Mouse (Mus musculus) macrophage (primary cell): ENCODE data around the gene Arid4a. TPM values are rescaled to one million over a fixed set of nuclear protein-coding genes. Genes with fewer than 3 reads are reported as not detected.
A peak's percentile ranks its signal among the peaks of the same experiment; 100 is the strongest.
"Not testable (repeated sequence)": the region's sequence is repeated elsewhere in the genome, so short reads cannot be mapped to it uniquely, and the experiment has no call there.

Source experiments
- H3K27ac ChIP-seq: fragments of 350-480 bp; formaldehyde crosslinking; 2 replicates; pipeline ENCODE4 v1.9.0; 2021
- H3K36me3 ChIP-seq: fragments of 350-480 bp; formaldehyde crosslinking; 2 replicates; pipeline ENCODE4 v1.9.0; 2021; ENCODE audit errors: inconsistent target
- H3K4me3 ChIP-seq: fragments of 350-480 bp; formaldehyde crosslinking; 2 replicates; pipeline ENCODE4 v1.9.0; 2021; ENCODE audit errors: inconsistent target
- H3K79me2 ChIP-seq: fragments of 350-480 bp; formaldehyde crosslinking; 2 replicates; pipeline ENCODE4 v1.9.0; 2021; ENCODE audit errors: inconsistent target
- WGBS: methylation state at CpG from one replicate; pipeline ENCODE4 v1.1.7; 2026; ENCODE audit warnings: inconsistent platforms; ENCODE audit not compliant: missing documents; 5-methylcytosine and 5-hydroxymethylcytosine counted together
- polyA plus RNA-seq: library from polyadenylated mRNA; stranded (reverse); fragments of 250-400 nt; gene quantifications from 3 replicates; pipeline ENCODE4 v1.2.4, GENCODE M21; 2018; ENCODE audit warnings: inconsistent platforms

Arid4a gene
- polyA plus RNA-seq, 1 experiment from 2014 or later: 50.5 TPM

GRCm38 (mm10) chr12:70999423-70999903 is 16.3 kb upstream of the Arid4a start:
- peak overlapping the region; percentile 86 for H3K27ac ChIP-seq
- H3K4me3 ChIP-seq: no peak overlapping the region; the same call in 1 of the 2 replicates
- 0% methylated on average over 5 of the region's 5 CpGs for WGBS

GRCm38 (mm10) chr12:71000344-71000743 is 15.4 kb upstream of the Arid4a start:
- whole genome bisulfite sequencing: 33% methylated on average over 1 of the region's 1 CpGs
- H3K27ac ChIP-seq: peak overlapping the region; percentile 86

More at GRCm38 (mm10) chr12:70999423-70999903, 16.3 kb upstream of the Arid4a start:
- Histone ChIP-seq H3K36me3 (peaks cover 17% of the 10 kb centered on the region; the same call in 1 of the 2 replicates), H3K79me2 (peaks cover 32% of the 10 kb centered on the region)

GRCm38 (mm10) chr12:71001456-71001855 is 14.3 kb upstream of the Arid4a start:
- peaks cover 26% of the 10 kb centered on the region for H3K36me3 ChIP-seq
- H3K4me3 ChIP-seq: no peak overlapping the region
- peak overlapping the region; percentile 86; the same call in 1 of the 2 replicates for H3K27ac ChIP-seq
- peaks cover 27% of the 10 kb centered on the region for H3K79me2 ChIP-seq
- WGBS: 82% methylated on average over 6 of the region's 6 CpGs

More at GRCm38 (mm10) chr12:71000344-71000743, 15.4 kb upstream of the Arid4a start:
- H3K79me2 ChIP-seq: peaks cover 26% of the 10 kb centered on the region
- H3K4me3 ChIP-seq: no peak overlapping the region
- H3K36me3 ChIP-seq: peaks cover 19% of the 10 kb centered on the region

- Histone ChIP-seq H3K79me2 (peaks cover 34% of the 10 kb centered on the region), H3K27ac (peak overlapping the region; percentile 2; the same call in 1 of the 2 replicates), H3K4me3 (no peak overlapping the region), H3K36me3 (peaks cover 24% of the 10 kb centered on the region)
- WGBS: 73% methylated on average over 5 of the region's 6 CpGs
Measured at GRCm38 (mm10) chr12:71003760-71004426, 11.9 kb upstream of the Arid4a start.

- Histone ChIP-seq H3K79me2 (peaks cover 57% of the 10 kb centered on the region), H3K4me3 (no peak overlapping the region), H3K27ac (peak overlapping the region; percentile 14), H3K36me3 (peaks cover 39% of the 10 kb centered on the region)
- WGBS: 37% methylated on average over 6 of the region's 6 CpGs
Measured at GRCm38 (mm10) chr12:71006141-71006540, 9.6 kb upstream of the Arid4a start.

- Histone ChIP-seq H3K27ac (peak overlapping the region; percentile 14), H3K79me2 (peaks cover 64% of the 10 kb centered on the region), H3K36me3 (peaks cover 44% of the 10 kb centered on the region), H3K4me3 (no peak overlapping the region)
- 48% methylated on average over 7 of the region's 7 CpGs for WGBS
Measured at GRCm38 (mm10) chr12:71006901-71007300, 8.9 kb upstream of the Arid4a start.

GRCm38 (mm10) chr12:71009769-71010168 is 6.0 kb upstream of the Arid4a start:
- peaks cover 41% of the 10 kb centered on the region for H3K36me3 ChIP-seq
- H3K79me2 ChIP-seq: peaks cover 93% of the 10 kb centered on the region

GRCm38 (mm10) chr12:71014845-71015362 is 886 bp upstream of the Arid4a start:
- H3K36me3 ChIP-seq: peaks cover 24% of the 10 kb centered on the region

More at GRCm38 (mm10) chr12:71009769-71010168, 6.0 kb upstream of the Arid4a start:
- H3K4me3 ChIP-seq: no peak overlapping the region
- no peak overlapping the region for H3K27ac ChIP-seq
- 77% methylated on average over 4 of the region's 4 CpGs for WGBS

GRCm38 (mm10) chr12:71016211-71016502 is 367 bp downstream of the Arid4a start:
- 1% methylated on average over 33 of the region's 33 CpGs for WGBS
- peaks cover 83% of the 10 kb centered on the region for H3K79me2 ChIP-seq
- peak overlapping the region; percentile 23 for H3K4me3 ChIP-seq
- H3K36me3 ChIP-seq: peaks cover 31% of the 10 kb centered on the region
- H3K27ac ChIP-seq: no peak overlapping the region

More at GRCm38 (mm10) chr12:71014845-71015362, 886 bp upstream of the Arid4a start:
- WGBS: 3% methylated on average over 31 of the region's 32 CpGs
- peak overlapping the region; percentile 73 for H3K27ac ChIP-seq
- peaks cover 83% of the 10 kb centered on the region for H3K79me2 ChIP-seq
- peak overlapping the region; percentile 89 for H3K4me3 ChIP-seq

GRCm38 (mm10) chr12:71016503-71017241 is 882 bp downstream of the Arid4a start:
- Histone ChIP-seq H3K4me3 (peak overlapping the region; percentile 72), H3K27ac (peak overlapping the region; percentile 68), H3K36me3 (peaks cover 34% of the 10 kb centered on the region), H3K79me2 (peaks cover 83% of the 10 kb centered on the region)
- under 1% methylated on average over 39 of the region's 82 CpGs for WGBS

GRCm38 (mm10) chr12:71017242-71017571 is 1.4 kb downstream of the Arid4a start:
- Histone ChIP-seq H3K79me2 (peaks cover 83% of the 10 kb centered on the region), H3K27ac (peak overlapping the region; percentile 68), H3K36me3 (peaks cover 34% of the 10 kb centered on the region), H3K4me3 (peak overlapping the region; percentile 72)
- WGBS: 6% methylated on average over 5 of the region's 5 CpGs

- Histone ChIP-seq H3K79me2 (peaks cover 83% of the 10 kb centered on the region), H3K4me3 (peak overlapping the region; percentile 72), H3K27ac (peak overlapping the region; percentile 68), H3K36me3 (peaks cover 36% of the 10 kb centered on the region)
- 32% methylated on average over 10 of the region's 10 CpGs for WGBS
Measured at GRCm38 (mm10) chr12:71017827-71018226, 2.0 kb downstream of the Arid4a start.

- no peak overlapping the region for H3K27ac ChIP-seq
- WGBS: 90% methylated on average over 8 of the region's 8 CpGs
- H3K4me3 ChIP-seq: no peak overlapping the region
- peaks cover 83% of the 10 kb centered on the region for H3K79me2 ChIP-seq
- H3K36me3 ChIP-seq: peaks cover 50% of the 10 kb centered on the region
Measured at GRCm38 (mm10) chr12:71019211-71019610, 3.4 kb downstream of the Arid4a start.

- peaks cover 98% of the 10 kb centered on the region for H3K79me2 ChIP-seq
- H3K36me3 ChIP-seq: peaks cover 84% of the 10 kb centered on the region
- H3K4me3 ChIP-seq: no peak overlapping the region
- 96% methylated on average over 8 of the region's 10 CpGs for WGBS
- no peak overlapping the region for H3K27ac ChIP-seq
Measured at GRCm38 (mm10) chr12:71024411-71024810, 8.6 kb downstream of the Arid4a start.

GRCm38 (mm10) chr12:71028265-71028664 is 12.5 kb downstream of the Arid4a start:
- not testable (repeated sequence) for H3K4me3 ChIP-seq, H3K27ac ChIP-seq
- peaks cover 83% of the 10 kb centered on the region for H3K36me3 ChIP-seq
- WGBS: 94% methylated on average over 8 of the region's 8 CpGs
- peaks cover 98% of the 10 kb centered on the region for H3K79me2 ChIP-seq
